Mouse (Mus musculus): Measurements from ENCODE around the gene Atp6v1g1.

The Atp6v1g1 gene

GRCm38 (mm10) chr4:63580078-63580477 lies 35.5 kb downstream of the Atp6v1g1 start:
- no peak for DNase-seq (ENCODE audit: low read depth)

- no peak for DNase-seq (ENCODE audit: low read depth)
Measured at GRCm38 (mm10) chr4:63582580-63582979, 38.0 kb downstream of the Atp6v1g1 start.

- DNase-seq (ENCODE audit: low read depth): no peak
Measured at GRCm38 (mm10) chr4:63585216-63585615, 40.6 kb downstream of the Atp6v1g1 start.

DNA sequence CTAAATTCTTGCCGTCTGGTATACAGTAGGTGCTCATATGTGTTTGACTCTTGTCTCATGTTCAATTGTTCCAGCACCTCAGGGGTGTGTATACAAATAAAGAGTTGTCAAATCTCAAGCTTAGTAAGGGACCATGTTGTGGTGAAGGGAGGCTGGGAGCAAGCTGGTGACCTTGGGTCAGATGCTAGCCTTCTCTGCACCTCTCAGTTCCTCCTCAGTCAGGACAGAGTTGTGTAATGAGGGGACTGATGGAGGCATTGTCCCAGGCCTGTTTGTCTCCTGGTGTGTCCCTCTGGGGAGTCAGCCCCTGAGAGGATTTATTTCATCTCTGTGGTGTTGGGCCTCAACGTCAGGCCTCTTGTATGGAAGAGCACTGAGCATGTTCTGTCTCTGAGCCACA lies 41.7 kb downstream of the Atp6v1g1 start:
- no peak for DNase-seq (ENCODE audit: low read depth)

GRCm38 (mm10) chr4:63589987-63590386 lies 45.4 kb downstream of the Atp6v1g1 start:
- no peak for DNase-seq (ENCODE audit: low read depth)

DNA sequence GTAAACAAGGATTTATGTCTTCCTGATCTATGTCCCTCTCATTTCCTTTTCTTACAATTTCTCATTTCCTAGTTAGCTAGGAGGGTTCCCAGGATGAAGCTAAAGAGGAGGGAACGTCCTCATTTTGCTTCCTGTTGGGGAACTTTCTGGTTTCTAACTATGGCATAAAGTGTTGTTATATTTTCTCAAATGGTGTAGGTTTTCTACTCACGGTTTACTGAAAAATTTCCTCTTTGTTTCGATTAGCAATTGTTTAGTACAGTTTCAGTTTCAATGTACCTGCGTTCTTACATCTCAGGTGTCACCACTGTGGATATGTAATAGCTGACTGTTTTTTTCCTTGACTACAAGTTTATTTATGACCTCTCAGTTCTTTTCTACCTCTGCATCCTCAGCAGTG lies 46.0 kb downstream of the Atp6v1g1 start:
- DNase-seq (ENCODE audit: low read depth): no peak

DNA sequence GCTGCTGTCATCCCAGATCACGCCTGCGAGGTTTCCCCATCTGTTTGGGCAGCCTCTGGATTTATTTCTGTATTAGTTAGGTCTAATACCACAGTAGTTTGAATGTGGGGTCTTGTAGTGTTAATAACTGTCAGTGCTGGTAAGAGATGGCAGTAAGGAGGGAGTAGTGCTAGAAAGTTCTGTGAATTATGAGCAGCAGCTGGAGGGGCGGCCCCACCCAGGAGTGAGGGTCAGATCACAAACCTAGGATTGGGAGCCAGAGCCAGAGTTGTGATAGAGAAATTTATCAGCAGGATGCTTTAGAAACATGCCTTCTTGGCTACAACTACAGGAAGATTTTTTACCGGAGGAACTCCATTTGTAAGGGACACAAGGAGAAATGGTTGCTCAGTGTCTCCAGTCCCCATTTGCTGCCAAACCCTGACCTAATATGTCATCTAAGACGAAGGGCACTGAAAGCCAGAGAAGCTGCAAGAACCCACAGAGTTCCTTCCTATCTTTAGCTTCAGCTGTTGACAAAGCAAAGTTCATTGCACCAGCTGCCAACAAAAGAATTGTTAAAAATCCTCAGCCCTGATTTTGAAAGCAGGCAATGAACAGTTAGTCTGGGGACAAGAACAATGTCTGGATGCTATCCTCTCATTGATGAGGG lies 50.0 kb downstream of the Atp6v1g1 start:
- no peak for DNase-seq (ENCODE audit: low read depth)

GRCm38 (mm10) chr4:63595259-63595658 lies 50.7 kb downstream of the Atp6v1g1 start:
- DNase-seq (ENCODE audit: low read depth): no peak

- no peak for DNase-seq (ENCODE audit: low read depth)
Measured at GRCm38 (mm10) chr4:63596010-63596409, 51.4 kb downstream of the Atp6v1g1 start.
